Mouse (Mus musculus) adrenal gland, postnatal 25 days (tissue): ENCODE data around the gene 4933411K16Rik. TPM values are rescaled to one million over a fixed set of nuclear protein-coding genes. Genes with fewer than 3 reads are reported as not detected.
"Not testable (repeated sequence)": the region's sequence is repeated elsewhere in the genome, so short reads cannot be mapped to it uniquely, and the experiment has no call there.

Experiments
- DNase-seq: peaks from one replicate; pipeline ENCODE4 v3.0.0; 2021; ENCODE audit warnings: mixed read lengths
- total RNA-seq: library from RNA; stranded (reverse); gene quantifications from 2 replicates; pipeline ENCODE4 v1.2.3, GENCODE M21; 2021

The 4933411K16Rik gene
- total RNA-seq, 1 experiment from 2014 or later = 1.1 TPM

DNA sequence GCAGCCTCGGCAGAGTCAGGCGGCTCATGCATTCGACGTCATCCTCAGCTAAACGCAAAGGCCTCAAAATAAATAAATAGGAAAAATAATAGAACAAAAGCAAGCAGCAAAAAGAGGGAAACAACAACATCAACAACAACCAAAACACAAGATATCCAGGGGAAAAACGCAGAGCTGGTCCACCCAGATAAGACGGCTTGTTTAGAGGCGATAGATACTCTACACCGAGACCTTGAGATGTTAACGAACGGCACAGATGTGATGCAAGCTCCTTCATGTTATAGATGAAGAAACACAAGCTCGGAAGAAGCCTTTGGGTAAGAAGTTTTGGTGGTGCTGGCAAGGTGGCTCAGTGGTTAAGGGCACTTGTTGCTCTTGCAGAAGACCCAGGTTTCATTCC is 27.0 kb downstream of the 4933411K16Rik start:
- no peak for DNase-seq

GRCm38 (mm10) chr19:42079950-42080349 is 27.9 kb downstream of the 4933411K16Rik start:
- DNase-seq = no peak

DNA sequence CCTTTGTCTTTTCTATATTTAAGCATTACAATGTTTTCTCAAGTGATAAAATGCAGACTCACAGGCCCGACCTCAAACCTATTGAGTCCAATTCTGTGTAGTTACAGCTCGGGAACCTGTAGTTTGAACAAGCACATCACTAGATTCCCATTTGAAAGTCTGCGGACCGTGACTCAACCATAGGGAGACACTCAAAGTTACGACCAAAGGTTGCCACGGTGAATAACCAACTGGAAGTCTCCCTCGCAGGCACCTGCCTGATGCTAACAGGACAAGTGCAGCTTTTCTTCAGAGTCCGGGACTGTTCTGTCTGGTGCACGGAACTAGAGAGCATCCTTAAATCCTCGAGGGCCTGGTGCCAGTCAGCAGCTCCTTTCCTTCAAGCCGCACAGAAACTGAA is 28.4 kb downstream of the 4933411K16Rik start:
- no peak for DNase-seq

DNA sequence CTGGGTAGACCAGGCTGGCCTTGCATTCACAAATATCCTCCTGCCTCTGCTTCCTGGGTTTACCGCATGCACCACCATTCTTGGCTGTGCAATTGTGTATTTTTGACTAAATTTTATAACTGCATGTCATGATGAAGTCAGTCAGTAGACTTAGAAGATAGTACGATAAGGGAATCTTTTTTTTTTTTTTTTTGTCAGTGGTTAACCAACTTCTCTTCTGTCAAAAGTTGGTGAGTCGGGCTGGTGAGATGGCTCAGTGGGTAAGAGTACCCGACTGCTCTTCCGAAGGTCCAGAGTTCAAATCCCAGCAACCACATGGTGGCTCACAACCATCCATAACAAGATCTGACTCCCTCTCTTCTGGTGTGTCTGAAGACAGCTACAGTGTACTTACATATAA is 29.6 kb downstream of the 4933411K16Rik start:
- not testable (repeated sequence) for DNase-seq

GRCm38 (mm10) chr19:42085690-42086089 is 33.6 kb downstream of the 4933411K16Rik start:
- DNase-seq = no peak

- peak; percentile 87 for DNase-seq
Measured at GRCm38 (mm10) chr19:42086166-42086565, 34.1 kb downstream of the 4933411K16Rik start, which contains the start of gene Morn4. Gene Morn4, minus strand, starts transcription at chr19:42086357.

DNA sequence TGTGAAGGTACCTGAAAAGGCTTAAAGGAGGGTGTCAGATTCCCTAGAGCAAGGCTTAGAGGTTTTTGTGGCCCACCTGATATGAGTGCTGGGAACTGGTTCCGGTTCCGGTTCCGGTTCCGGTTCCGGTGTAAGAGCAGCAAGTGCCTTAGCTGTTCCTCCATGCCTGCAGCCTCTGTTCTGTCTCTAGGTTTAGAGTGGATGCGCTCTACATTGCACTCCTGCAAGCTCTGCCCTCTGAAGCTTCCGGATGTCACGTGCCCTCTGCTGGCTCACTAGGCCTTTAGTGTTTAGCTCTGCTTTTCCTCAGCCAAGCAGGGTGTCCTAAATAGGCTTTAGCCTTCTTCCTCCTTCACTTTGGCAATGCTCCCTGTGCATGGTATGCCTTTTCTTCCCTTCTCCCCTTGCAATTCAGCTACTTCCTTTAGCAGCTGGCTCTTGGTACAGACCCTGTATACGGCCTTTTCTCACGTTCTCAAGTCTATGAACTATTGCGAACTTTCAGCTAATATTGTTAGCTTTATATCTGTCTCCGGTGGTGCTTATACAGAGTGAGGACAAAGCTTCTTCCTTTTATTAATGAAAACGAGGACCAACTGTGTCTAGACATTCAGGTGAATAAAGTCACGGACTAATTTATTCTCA is 37.2 kb downstream of the 4933411K16Rik start:
- DNase-seq = peak; percentile 47

GRCm38 (mm10) chr19:42089748-42090595 is 37.9 kb downstream of the 4933411K16Rik start, which contains the start of gene Pi4k2a:
Gene Pi4k2a, plus strand, starts transcription at chr19:42090470.
- peak; percentile 99 for DNase-seq

GRCm38 (mm10) chr19:42090637-42091141 is 38.6 kb downstream of the 4933411K16Rik start:
- DNase-seq = no peak

DNA sequence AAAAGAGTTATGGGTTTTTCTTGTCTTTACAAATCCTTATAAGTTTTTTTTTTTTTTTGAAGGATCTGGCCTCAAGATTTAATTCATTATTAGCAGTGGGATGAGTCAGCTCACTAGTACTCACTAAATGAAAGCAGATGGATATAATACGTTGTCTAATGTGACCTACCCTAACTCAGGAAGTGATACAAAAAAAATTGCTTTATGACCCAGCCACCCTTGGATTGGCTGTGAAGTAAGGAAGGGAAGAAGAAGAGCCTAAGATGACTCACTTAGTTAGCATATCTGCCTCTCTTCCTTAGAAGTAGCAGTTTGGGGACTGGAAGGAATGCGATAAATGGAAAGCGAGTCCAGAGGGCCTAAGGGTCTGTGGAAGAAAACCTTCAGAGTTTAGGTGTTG is 47.4 kb downstream of the 4933411K16Rik start:
- no peak for DNase-seq

Other genes starting within 250 kb of the 4933411K16Rik start
- gene Frat1, start 222.3 kb upstream of the 4933411K16Rik start, total RNA-seq = 7.7 and 11.1 TPM in 2 replicates
- 4.0 and 6.6 TPM in 2 replicates for gene Frat2, start 204.1 kb upstream of the 4933411K16Rik start, total RNA-seq
- 12.3 and 16.9 TPM in 2 replicates for gene Rrp12, start 156.1 kb upstream of the 4933411K16Rik start, total RNA-seq
- 708 and 730 TPM in 2 replicates for gene Pgam1, start 140.3 kb upstream of the 4933411K16Rik start, total RNA-seq
- 24.0 and 30.3 TPM in 2 replicates for gene Exosc1, start 118.8 kb upstream of the 4933411K16Rik start, total RNA-seq
- 36.0 and 39.8 TPM in 2 replicates for gene Zdhhc16, start 118.8 kb upstream of the 4933411K16Rik start, total RNA-seq
- 19.0 and 31.0 TPM in 2 replicates for gene Mms19, start 71.1 kb upstream of the 4933411K16Rik start, total RNA-seq
- 15.2 and 18.2 TPM in 2 replicates for gene Ubtd1, start 70.5 kb upstream of the 4933411K16Rik start, total RNA-seq
- gene Ankrd2, start 16.2 kb upstream of the 4933411K16Rik start, total RNA-seq = 0.46 TPM in 1 of 2 replicates, not detected in the other
- gene Hoga1, start 6.6 kb upstream of the 4933411K16Rik start, total RNA-seq = 4.5 and 5.2 TPM in 2 replicates
- gene Morn4, start 34.1 kb downstream of the 4933411K16Rik start, total RNA-seq = 6.6 and 10.1 TPM in 2 replicates
- gene Pi4k2a, start 38.2 kb downstream of the 4933411K16Rik start, total RNA-seq = 58.2 and 62.4 TPM in 2 replicates
- gene Avpi1, start 76.8 kb downstream of the 4933411K16Rik start, total RNA-seq = 74.4 and 98.1 TPM in 2 replicates
- gene Marveld1, start 95.2 kb downstream of the 4933411K16Rik start, total RNA-seq = 40.4 and 45.0 TPM in 2 replicates
- gene Zfyve27, start 111.7 kb downstream of the 4933411K16Rik start, total RNA-seq = 51.8 and 73.5 TPM in 2 replicates
- gene Sfrp5, start 150.0 kb downstream of the 4933411K16Rik start, total RNA-seq = 1.1 and 1.8 TPM in 2 replicates
- 0.86 and 1.2 TPM in 2 replicates for gene Golga7b, start 195.3 kb downstream of the 4933411K16Rik start, total RNA-seq